Mouse (Mus musculus): Measurements from ENCODE around the gene Parp14. TPM values are rescaled to one million over a fixed set of nuclear protein-coding genes. Genes with fewer than 3 reads are reported as not detected.

The Parp14 gene
- polyA plus RNA-seq, 1 experiment from 2014 or later = 0.48 TPM

- H3K27ac ChIP-seq = 0 out of 2 replicates have a peak overlapping the region, but pooled peaks have one; percentile 6
- H3K27me3 ChIP-seq = peaks cover 33% of the 10 kb centered on the region
- 16% methylated on average over 3 of the region's 3 CpGs for WGBS (ENCODE audit: insufficient replicate concordance)
- DNase-seq (no peak), ATAC-seq (ENCODE audit: low read depth) (no peak)
- no peaks in the 10 kb centered on the region for H3K9me3 ChIP-seq (replicated peaks)
- peaks cover 32% of the 10 kb centered on the region for H3K4me1 ChIP-seq (replicated peaks)
- peak overlapping the region; percentile 40 for H3K4me2 ChIP-seq
- no peaks in the 10 kb centered on the region for H3K36me3 ChIP-seq
- H3K4me3 ChIP-seq (replicated peaks) = no peak overlapping the region
- no peak overlapping the region for H3K9ac ChIP-seq
Measured at GRCm38 (mm10) chr16:35869126-35869525, 2.2 kb downstream of the Parp14 start.

- ATAC-seq (ENCODE audit: low read depth) = no peak
- WGBS (ENCODE audit: insufficient replicate concordance) = 68% methylated on average over 11 of the region's 11 CpGs
- H3K9me3 ChIP-seq (replicated peaks) = no peaks in the 10 kb centered on the region
- H3K27me3 ChIP-seq = peaks cover 29% of the 10 kb centered on the region
- no peak for DNase-seq
- no peak overlapping the region for H3K9ac ChIP-seq
- peaks cover 32% of the 10 kb centered on the region for H3K4me1 ChIP-seq (replicated peaks)
- no peaks in the 10 kb centered on the region for H3K36me3 ChIP-seq
- no peak overlapping the region for H3K4me3 ChIP-seq (replicated peaks)
- no peak overlapping the region for H3K4me2 ChIP-seq
- H3K27ac ChIP-seq = no peak overlapping the region
Measured at GRCm38 (mm10) chr16:35867726-35868125, 3.6 kb downstream of the Parp14 start.

GRCm38 (mm10) chr16:35862057-35862456 lies 9.3 kb downstream of the Parp14 start:
- ATAC-seq (ENCODE audit: low read depth) (no peak), DNase-seq (no peak)
- H3K4me2 ChIP-seq = no peak overlapping the region
- 85% methylated on average over 1 of the region's 1 CpGs for WGBS (ENCODE audit: insufficient replicate concordance)
- H3K27ac ChIP-seq = no peak overlapping the region
- H3K36me3 ChIP-seq = 0 out of 2 replicates have a peak, but pooled peaks cover 3% of the 10 kb centered on the region
- H3K9ac ChIP-seq = no peak overlapping the region
- H3K27me3 ChIP-seq = 0 out of 2 replicates have a peak, but pooled peaks cover 3% of the 10 kb centered on the region
- no peaks in the 10 kb centered on the region for H3K9me3 ChIP-seq (replicated peaks)
- H3K4me3 ChIP-seq (replicated peaks) = no peak overlapping the region
- H3K4me1 ChIP-seq (replicated peaks) = peaks cover 21% of the 10 kb centered on the region

GRCm38 (mm10) chr16:35860236-35860635 lies 11.1 kb downstream of the Parp14 start:
- Histone ChIP-seq H3K27me3 (0 out of 2 replicates have a peak, but pooled peaks cover 3% of the 10 kb centered on the region), H3K9me3 (replicated peaks) (no peaks in the 10 kb centered on the region), H3K4me2 (no peak overlapping the region), H3K9ac (no peak overlapping the region), H3K27ac (no peak overlapping the region), H3K4me1 (replicated peaks) (peaks cover 30% of the 10 kb centered on the region), H3K36me3 (0 out of 2 replicates have a peak, but pooled peaks cover 3% of the 10 kb centered on the region), H3K4me3 (replicated peaks) (no peak overlapping the region)
- WGBS (ENCODE audit: insufficient replicate concordance) = 74% methylated on average over 16 of the region's 16 CpGs
- DNase-seq = no peak
- ATAC-seq (ENCODE audit: low read depth) = no peak

- H3K4me3 ChIP-seq (replicated peaks) = peak overlapping the region; percentile 4
- H3K9ac ChIP-seq = peak overlapping the region; percentile 55; the same call in 1 of the 2 replicates
- ATAC-seq (ENCODE audit: low read depth) (peak; percentile 99), DNase-seq (peak; percentile 79)
- H3K27ac ChIP-seq = peak overlapping the region; percentile 72
- 26% methylated on average over 18 of the region's 18 CpGs for WGBS (ENCODE audit: insufficient replicate concordance)
- 0 out of 2 replicates have a peak, but pooled peaks cover 2% of the 10 kb centered on the region for H3K36me3 ChIP-seq
- H3K9me3 ChIP-seq (replicated peaks) = no peaks in the 10 kb centered on the region
- H3K4me1 ChIP-seq (replicated peaks) = peaks cover 30% of the 10 kb centered on the region
- H3K27me3 ChIP-seq = no peaks in the 10 kb centered on the region
- peak overlapping the region; percentile 55 for H3K4me2 ChIP-seq
Measured at GRCm38 (mm10) chr16:35856766-35857165, 14.6 kb downstream of the Parp14 start.

- WGBS (ENCODE audit: insufficient replicate concordance) = 75% methylated on average over 4 of the region's 4 CpGs
- H3K9ac ChIP-seq = no peak overlapping the region
- peaks cover 30% of the 10 kb centered on the region for H3K4me1 ChIP-seq (replicated peaks)
- no peaks in the 10 kb centered on the region for H3K9me3 ChIP-seq (replicated peaks)
- H3K4me2 ChIP-seq = no peak overlapping the region
- no peak overlapping the region for H3K27ac ChIP-seq
- no peak for ATAC-seq (ENCODE audit: low read depth)
- H3K4me3 ChIP-seq (replicated peaks) = no peak overlapping the region
- no peaks in the 10 kb centered on the region for H3K27me3 ChIP-seq
- no peaks in the 10 kb centered on the region for H3K36me3 ChIP-seq
- DNase-seq = no peak
Measured at GRCm38 (mm10) chr16:35855846-35856245, 15.5 kb downstream of the Parp14 start.

- H3K4me3 ChIP-seq (replicated peaks) = no peak overlapping the region
- no peaks in the 10 kb centered on the region for H3K36me3 ChIP-seq
- H3K9ac ChIP-seq = no peak overlapping the region
- no peak overlapping the region for H3K27ac ChIP-seq
- H3K4me2 ChIP-seq = no peak overlapping the region
- DNase-seq (no peak), ATAC-seq (ENCODE audit: low read depth) (no peak)
- peaks cover 5% of the 10 kb centered on the region for H3K4me1 ChIP-seq (replicated peaks)
- H3K9me3 ChIP-seq (replicated peaks) = no peaks in the 10 kb centered on the region
- H3K27me3 ChIP-seq = no peaks in the 10 kb centered on the region
Measured at GRCm38 (mm10) chr16:35847138-35847537, 24.2 kb downstream of the Parp14 start.

GRCm38 (mm10) chr16:35839680-35840079 lies 31.7 kb downstream of the Parp14 start:
- Histone ChIP-seq H3K4me2 (no peak overlapping the region), H3K27me3 (no peaks in the 10 kb centered on the region), H3K27ac (no peak overlapping the region), H3K9me3 (replicated peaks) (no peaks in the 10 kb centered on the region), H3K9ac (no peak overlapping the region), H3K4me3 (replicated peaks) (no peak overlapping the region), H3K4me1 (replicated peaks) (no peaks in the 10 kb centered on the region), H3K36me3 (no peaks in the 10 kb centered on the region)
- ATAC-seq (ENCODE audit: low read depth) = no peak
- no peak for DNase-seq
- 3% methylated on average over 1 of the region's 1 CpGs for WGBS (ENCODE audit: insufficient replicate concordance)

- Histone ChIP-seq H3K9me3 (replicated peaks) (no peaks in the 10 kb centered on the region), H3K36me3 (no peaks in the 10 kb centered on the region), H3K27me3 (no peaks in the 10 kb centered on the region), H3K9ac (no peak overlapping the region), H3K27ac (no peak overlapping the region), H3K4me2 (no peak overlapping the region), H3K4me3 (replicated peaks) (no peak overlapping the region), H3K4me1 (replicated peaks) (no peaks in the 10 kb centered on the region)
- DNase-seq (no peak), ATAC-seq (ENCODE audit: low read depth) (no peak)
- 76% methylated on average over 8 of the region's 8 CpGs for WGBS (ENCODE audit: insufficient replicate concordance)
Measured at GRCm38 (mm10) chr16:35834653-35835052, 36.7 kb downstream of the Parp14 start.

GRCm38 (mm10) chr16:35832926-35833325 lies 38.4 kb downstream of the Parp14 start:
- no peak overlapping the region for H3K9ac ChIP-seq
- H3K9me3 ChIP-seq (replicated peaks) = no peaks in the 10 kb centered on the region
- ATAC-seq (ENCODE audit: low read depth) = no peak
- H3K4me3 ChIP-seq (replicated peaks) = no peak overlapping the region
- DNase-seq = no peak
- H3K27me3 ChIP-seq = no peaks in the 10 kb centered on the region
- H3K36me3 ChIP-seq = peaks cover 2% of the 10 kb centered on the region; the same call in 1 of the 2 replicates
- no peaks in the 10 kb centered on the region for H3K4me1 ChIP-seq (replicated peaks)
- 55% methylated on average over 3 of the region's 3 CpGs for WGBS (ENCODE audit: insufficient replicate concordance)
- no peak overlapping the region for H3K27ac ChIP-seq
- H3K4me2 ChIP-seq = no peak overlapping the region

GRCm38 (mm10) chr16:35829999-35830398 lies 41.3 kb downstream of the Parp14 start:
- Histone ChIP-seq H3K27me3 (no peaks in the 10 kb centered on the region), H3K4me1 (replicated peaks) (no peaks in the 10 kb centered on the region), H3K9ac (no peak overlapping the region), H3K27ac (no peak overlapping the region), H3K9me3 (replicated peaks) (no peaks in the 10 kb centered on the region), H3K36me3 (peaks cover 29% of the 10 kb centered on the region), H3K4me3 (replicated peaks) (no peak overlapping the region), H3K4me2 (no peak overlapping the region)
- ATAC-seq (ENCODE audit: low read depth) (no peak), DNase-seq (no peak)
- 30% methylated on average over 7 of the region's 7 CpGs for WGBS (ENCODE audit: insufficient replicate concordance)

GRCm38 (mm10) chr16:35817255-35818089 lies 53.9 kb downstream of the Parp14 start:
- Histone ChIP-seq H3K36me3 (peaks cover 84% of the 10 kb centered on the region), H3K4me1 (replicated peaks) (peaks cover 9% of the 10 kb centered on the region; the same call in 1 of the 2 replicates), H3K4me2 (no peak overlapping the region), H3K9me3 (replicated peaks) (no peaks in the 10 kb centered on the region), H3K27ac (no peak overlapping the region), H3K9ac (no peak overlapping the region), H3K27me3 (no peaks in the 10 kb centered on the region), H3K4me3 (replicated peaks) (no peak overlapping the region)
- peak; percentile 63 for DNase-seq
- 35% methylated on average over 13 of the region's 13 CpGs for WGBS (ENCODE audit: insufficient replicate concordance)
- peak; percentile 74 for ATAC-seq (ENCODE audit: low read depth)

All from liver, embryonic 13.5 days (tissue).